Mouse (Mus musculus) liver, embryonic 14.5 days (tissue): Measurements from ENCODE around the gene Dnase1l2. TPM values are rescaled to one million over a fixed set of nuclear protein-coding genes. Genes with fewer than 3 reads are reported as not detected.

ENCODE experiments used
- ATAC-seq: fragments of 200-750 bp; cut with Nextera tagmentation; 2 replicates; pipeline ENCODE4 v1.8.0; 2017; ENCODE audit warnings: moderate number of reproducible peaks, mild to moderate bottlenecking, moderate library complexity; ENCODE audit not compliant: insufficient read depth
- DNase-seq, 3 experiments: peaks; one replicate each; pipeline ENCODE4 v3.0.0-alpha.2; 2012 to 2013; ENCODE audit warnings: low read depth in 3 of 3, low spot score in 3 of 3
- H3K27ac ChIP-seq: fragments of 300-500 bp; sonication (generic); 2 replicates; pipeline ENCODE4 v1.5.1; 2014; ENCODE audit warnings: moderate library complexity, mild to moderate bottlenecking, control low read depth, inconsistent platforms
- H3K27me3 ChIP-seq: fragments of 300-500 bp; sonication (generic); 2 replicates; pipeline ENCODE4 v1.6.1; 2014; ENCODE audit warnings: mild to moderate bottlenecking, low read length, moderate library complexity; ENCODE audit not compliant: control insufficient read depth, insufficient read depth
- H3K36me3 ChIP-seq: fragments of 300-500 bp; sonication (generic); replicated peaks from 2 replicates; pipeline ENCODE4 v1.6.1; 2014; ENCODE audit warnings: low read depth; ENCODE audit not compliant: control insufficient read depth, insufficient read depth
- H3K4me1 ChIP-seq, 2 experiments: fragments of 200-500 bp in 1 of 2; fragments of 300-500 bp in 1 of 2; sonication (generic) in 1 of 2; replicated peaks; 2 replicates each; pipeline ENCODE4 v1.6.1; 2012 to 2014; ENCODE audit warnings: antibody characterized with exemption in 1 of 2, inconsistent platforms in 1 of 2, low read length in 1 of 2; ENCODE audit not compliant: control insufficient read depth in 2 of 2, insufficient read depth in 2 of 2
- H3K4me2 ChIP-seq: fragments of 300-500 bp; sonication (generic); 2 replicates; pipeline ENCODE4 v1.6.1; 2014; ENCODE audit warnings: low read depth, mild to moderate bottlenecking, control low read depth, moderate library complexity
- H3K4me3 ChIP-seq, 2 experiments: fragments of 200-500 bp in 1 of 2; fragments of 300-500 bp in 1 of 2; sonication (generic) in 1 of 2; 2 replicates each; pipeline ENCODE4 v1.5.1; 2012 to 2014; ENCODE audit warnings: low read depth in 2 of 2, low read length in 2 of 2, mild to moderate bottlenecking in 2 of 2, control low read depth in 1 of 2, inconsistent platforms in 1 of 2, moderate library complexity in 1 of 2; ENCODE audit not compliant: insufficient read depth in 1 of 2
- H3K9ac ChIP-seq: fragments of 300-500 bp; sonication (generic); replicated peaks from 2 replicates; pipeline ENCODE4 v1.6.1; 2014; ENCODE audit warnings: mild to moderate bottlenecking, control low read depth, moderate library complexity
- H3K9me3 ChIP-seq: fragments of 300-500 bp; sonication (generic); 2 replicates; pipeline ENCODE4 v1.6.1; 2016; ENCODE audit warnings: low read length, mixed read lengths; ENCODE audit not compliant: control insufficient read depth
- CTCF ChIP-seq: IDR thresholded peaks from 2 replicates; pipeline ENCODE4 v1.5.1; 2016; ENCODE audit warnings: antibody characterized with exemption, low read depth, control low read depth
- EP300 ChIP-seq: IDR thresholded peaks from 2 replicates; pipeline ENCODE4 v1.6.1; 2016; ENCODE audit warnings: antibody characterized with exemption, low read depth
- WGBS: fragments of 180-500 bp; shearing (Covaris S2); extraction: QIAGEN DNeasy Blood & Tissue Kit; methylation state at CpG from one replicate; pipeline ENCODE4 v1.1.7; 2014; ENCODE audit not compliant: insufficient replicate concordance; 5-methylcytosine and 5-hydroxymethylcytosine counted together
- polyA plus RNA-seq, 2 experiments: library from polyadenylated mRNA; depleted of rRNA in 1 of 2; stranded (reverse) in 1 of 2; unstranded in 1 of 2; fragments of >200 nt; fragmentation: Nextera tagmentation in 1 of 2; extraction: Ambion mirVana in 1 of 2; gene quantifications; 2 replicates each; pipeline versions ENCODE4 v1.2.1 to v1.2.3; 2012 to 2014

The Dnase1l2 gene
- polyA plus RNA-seq, 2 experiments, result 0.46 to 2.1 TPM

DNA sequence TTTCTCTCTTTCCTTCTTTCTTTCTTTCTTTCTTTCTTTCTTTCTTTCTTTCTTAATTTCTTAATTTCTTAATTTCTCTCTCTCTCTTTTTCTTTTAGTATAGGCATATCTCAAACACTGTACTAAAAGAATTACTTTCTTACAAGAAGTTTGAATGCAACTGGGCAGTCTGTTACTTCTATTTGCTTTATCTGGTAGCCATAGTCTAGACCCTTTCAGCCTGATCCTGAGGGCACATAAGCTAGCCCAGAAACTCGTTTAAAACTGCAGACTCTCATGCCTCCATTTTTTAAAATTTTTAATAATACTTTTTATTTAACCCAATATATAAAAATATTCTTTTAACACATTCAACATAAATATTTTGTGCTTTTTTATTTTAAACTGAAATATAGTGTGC lies 36.5 kb upstream of the Dnase1l2 start:
- Histone ChIP-seq H3K4me1 (peaks cover 3 to 15% of the 10 kb centered on the region in 2 experiments; a peak in 3 of 4 replicates), H3K9ac (peak overlapping the region; percentile 63), H3K36me3 (peaks cover 22% of the 10 kb centered on the region), H3K9me3 (no peaks in the 10 kb centered on the region), H3K27ac (peak overlapping the region; percentile 57), H3K4me2 (peak overlapping the region; percentile 88), H3K27me3 (no peaks in the 10 kb centered on the region), H3K4me3 (peak overlapping the region; percentile 14 to 72; a peak in 3 of 4 replicates)
- no peak for TF ChIP-seq CTCF
- no peak for TF ChIP-seq EP300
- ATAC-seq (no peak), DNase-seq (no peak)
- 11% methylated on average over 1 of the region's 1 CpGs for WGBS

- Histone ChIP-seq H3K27me3 (no peaks in the 10 kb centered on the region), H3K9me3 (no peaks in the 10 kb centered on the region), H3K36me3 (peaks cover 22% of the 10 kb centered on the region), H3K4me2 (peak within 1 kb of the TSS; percentile 88), H3K4me1 (peaks cover 3 to 15% of the 10 kb centered on the region in 2 experiments; a peak in 3 of 4 replicates), H3K9ac (peak within 1 kb of the TSS; percentile 72), H3K27ac (peak within 1 kb of the TSS; percentile 83), H3K4me3 (peak within 1 kb of the TSS; percentile 72 to 73)
- ATAC-seq (peak; percentile 96), DNase-seq (peak; percentile 91 to 94 (median 92))
- TF ChIP-seq CTCF (peak; percentile 99), EP300 (no peak)
- under 1% methylated on average over 48 of the region's 48 CpGs for WGBS
These were observed 35.9 kb upstream of the Dnase1l2 start, which contains the start of gene Mlst8 for GRCm38 (mm10) chr17:24478663-24479380. Mlst8 (minus strand) TSS chr17:24479078.

DNA sequence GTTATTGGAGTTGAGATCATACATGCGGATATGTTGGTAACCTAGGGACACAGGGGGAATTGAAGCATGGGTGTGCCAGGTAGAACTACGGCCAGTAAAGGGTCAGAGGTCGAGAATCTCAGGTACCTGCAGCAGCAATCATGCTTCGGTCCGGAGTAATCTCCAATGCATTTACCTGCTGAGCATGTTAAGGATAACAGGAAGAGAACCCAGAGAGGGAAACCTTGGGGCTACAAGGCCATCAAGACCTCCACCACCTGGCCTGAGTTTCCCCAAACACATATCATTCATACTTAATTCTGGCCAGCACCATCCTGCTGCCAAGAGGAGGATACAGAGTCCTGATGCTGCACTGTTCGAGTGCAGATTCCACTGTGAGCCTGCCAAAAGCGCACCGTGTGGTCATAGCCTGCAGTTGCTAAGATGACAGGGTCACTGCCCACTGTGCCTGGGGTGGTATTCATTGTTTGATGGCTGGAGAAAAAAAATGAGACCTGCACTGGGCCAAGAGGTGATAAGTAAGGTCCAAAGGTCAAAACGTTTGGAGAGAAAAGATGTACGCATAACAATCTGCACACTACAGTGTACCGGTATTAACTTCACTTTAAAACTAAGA lies 35.2 kb upstream of the Dnase1l2 start:
- 54% methylated on average over 11 of the region's 11 CpGs for WGBS
- no peak for ATAC-seq
- Histone ChIP-seq H3K36me3 (peaks cover 22% of the 10 kb centered on the region), H3K27me3 (no peaks in the 10 kb centered on the region), H3K9ac (peak overlapping the region; percentile 72), H3K4me2 (peak overlapping the region; percentile 88), H3K27ac (peak overlapping the region; percentile 25; the same call in 1 of the 2 replicates), H3K4me3 (peak overlapping the region; percentile 72 to 73), H3K4me1 (peaks cover 3 to 15% of the 10 kb centered on the region in 2 experiments), H3K9me3 (no peaks in the 10 kb centered on the region)
- no peak for TF ChIP-seq EP300
- TF ChIP-seq CTCF, result no peak
- no peak for DNase-seq

DNA sequence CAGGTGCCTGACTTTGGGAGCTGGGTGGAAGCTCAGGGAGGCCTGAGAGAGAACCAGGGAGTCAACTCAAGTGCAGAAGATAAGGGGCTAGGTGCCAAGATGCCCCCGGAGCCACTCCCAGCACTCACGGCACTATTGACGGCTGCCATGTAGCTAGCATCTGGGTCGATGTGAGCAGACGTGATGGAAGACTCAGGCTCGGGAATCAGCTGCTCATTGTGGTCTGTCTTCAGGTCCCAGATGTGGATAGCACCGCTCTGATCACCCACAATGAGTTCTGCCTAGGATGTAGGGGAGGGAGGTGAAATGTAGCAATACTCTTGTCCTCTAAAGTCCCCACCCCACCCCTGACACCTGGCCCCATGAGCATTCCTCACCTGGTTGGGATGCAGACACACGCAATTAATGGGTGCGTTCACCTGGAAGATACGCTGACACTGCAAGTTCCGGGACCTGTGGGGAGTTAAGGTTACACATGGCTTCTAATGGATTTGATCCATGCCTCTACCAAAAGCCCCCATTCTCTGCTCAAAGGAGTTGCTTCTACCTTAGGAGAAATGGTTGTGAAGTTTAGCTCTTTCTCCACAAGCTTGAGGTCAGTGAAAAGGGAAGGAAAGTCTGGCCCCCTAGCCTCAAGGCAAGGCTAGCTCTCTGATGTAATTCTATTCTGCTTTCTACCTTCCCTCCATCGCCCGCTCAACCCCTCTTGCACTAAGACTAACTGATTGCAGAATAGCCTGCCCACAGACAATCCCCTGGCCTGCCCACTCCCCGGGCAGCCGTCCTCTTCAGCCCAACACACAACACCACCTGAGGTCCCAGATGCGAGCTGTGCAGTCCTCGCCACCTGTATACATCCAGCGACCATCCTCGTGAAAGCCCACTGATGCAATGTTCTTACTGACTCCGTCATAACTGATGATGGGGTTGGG lies 34.4 kb upstream of the Dnase1l2 start:
- whole genome bisulfite sequencing, result 80% methylated on average over 20 of the region's 20 CpGs
- no peak for DNase-seq
- Histone ChIP-seq H3K27me3 (no peaks in the 10 kb centered on the region), H3K4me3 (peak overlapping the region; percentile 72 to 73; a peak in 3 of 4 replicates), H3K27ac (no peak overlapping the region), H3K4me1 (peaks cover 7 to 21% of the 10 kb centered on the region in 2 experiments), H3K9me3 (no peaks in the 10 kb centered on the region), H3K36me3 (peaks cover 22% of the 10 kb centered on the region), H3K9ac (peak overlapping the region; percentile 72; the same call in 1 of the 2 replicates), H3K4me2 (peak overlapping the region; percentile 88)
- TF ChIP-seq CTCF (no peak), EP300 (no peak)
- no peak for ATAC-seq
